Mouse (Mus musculus): ENCODE measurements around the gene Rpl36.

Gene Rpl36

GRCm38 (mm10) chr17:56613236-56613844, at the start of gene Rpl36:
Gene Rpl36, plus strand, starts transcription at chr17:56613416.
- peak; percentile 97 for DNase-seq

- DNase-seq, result no peak
Measured at GRCm38 (mm10) chr17:56566293-56566692, 46.9 kb upstream of the Rpl36 start.

- DNase-seq, result no peak
Measured at GRCm38 (mm10) chr17:56566918-56567317, 46.3 kb upstream of the Rpl36 start.

- no peak for DNase-seq
Measured at GRCm38 (mm10) chr17:56567370-56567769, 45.8 kb upstream of the Rpl36 start.

GRCm38 (mm10) chr17:56570287-56570686, 42.9 kb upstream of the Rpl36 start:
- no peak for DNase-seq

- DNase-seq, result no peak
Measured at GRCm38 (mm10) chr17:56572154-56572553, 41.1 kb upstream of the Rpl36 start.

- DNase-seq, result no peak
Measured at GRCm38 (mm10) chr17:56572939-56573338, 40.3 kb upstream of the Rpl36 start.

GRCm38 (mm10) chr17:56583071-56583470, 30.1 kb upstream of the Rpl36 start:
- DNase-seq, result no peak

- DNase-seq, result peak; percentile 61
Measured at GRCm38 (mm10) chr17:56583611-56584256, 29.5 kb upstream of the Rpl36 start.

GRCm38 (mm10) chr17:56584257-56585130, 28.7 kb upstream of the Rpl36 start, which contains the start of the genes Safb2 and Safb:
Gene Safb2, minus strand, starts transcription at chr17:56584585.
Gene Safb, plus strand, starts transcription at chr17:56584825.
- peak; percentile 99 for DNase-seq

- DNase-seq, result no peak
Measured at GRCm38 (mm10) chr17:56585171-56585821, 27.9 kb upstream of the Rpl36 start.

GRCm38 (mm10) chr17:56587773-56588172, 25.4 kb upstream of the Rpl36 start:
- DNase-seq, result no peak

GRCm38 (mm10) chr17:56588921-56589320, 24.3 kb upstream of the Rpl36 start:
- no peak for DNase-seq

- no peak for DNase-seq
Measured at GRCm38 (mm10) chr17:56592553-56592952, 20.7 kb upstream of the Rpl36 start.

GRCm38 (mm10) chr17:56593527-56594271, 19.5 kb upstream of the Rpl36 start:
- DNase-seq, result no peak

- no peak for DNase-seq
Measured at GRCm38 (mm10) chr17:56603186-56604069, 9.8 kb upstream of the Rpl36 start.

- no peak for DNase-seq
Measured at GRCm38 (mm10) chr17:56604070-56604380, 9.2 kb upstream of the Rpl36 start.

- DNase-seq, result no peak
Measured at GRCm38 (mm10) chr17:56604422-56604821, 8.8 kb upstream of the Rpl36 start.

GRCm38 (mm10) chr17:56605431-56605830, 7.8 kb upstream of the Rpl36 start:
- DNase-seq, result no peak

GRCm38 (mm10) chr17:56607521-56608062, 5.6 kb upstream of the Rpl36 start:
- DNase-seq, result no peak

GRCm38 (mm10) chr17:56608699-56609098, 4.5 kb upstream of the Rpl36 start:
- DNase-seq, result no peak
